Mouse (Mus musculus) stomach, embryonic 16.5 days (tissue): ENCODE results near the gene Syne1. TPM values are rescaled to one million over a fixed set of nuclear protein-coding genes. Genes with fewer than 3 reads are reported as not detected.

Source experiments
- ATAC-seq: fragments of 200-750 bp; cut with Nextera tagmentation; 2 replicates; pipeline ENCODE4 v1.8.0; 2017; ENCODE audit warnings: moderate number of reproducible peaks, moderate TSS enrichment; ENCODE audit not compliant: insufficient read depth, low FRiP score
- H3K27ac ChIP-seq: fragments of 300-500 bp; sonication (generic); 2 replicates; pipeline ENCODE4 v1.5.1; 2014; ENCODE audit warnings: low read length
- H3K27me3 ChIP-seq: fragments of 300-500 bp; sonication (generic); 2 replicates; pipeline ENCODE4 v1.6.1; 2014; ENCODE audit warnings: low read length, control low read depth, mixed read lengths; ENCODE audit not compliant: control insufficient read depth, insufficient read depth
- H3K36me3 ChIP-seq: fragments of 300-500 bp; sonication (generic); 2 replicates; pipeline ENCODE4 v1.6.1; 2014; ENCODE audit warnings: low read length; ENCODE audit not compliant: control insufficient read depth, insufficient read depth
- H3K4me1 ChIP-seq: fragments of 300-500 bp; sonication (generic); 2 replicates; pipeline ENCODE4 v1.6.1; 2014; ENCODE audit warnings: low read length, control low read depth, mixed read lengths; ENCODE audit not compliant: control insufficient read depth, insufficient read depth
- H3K4me2 ChIP-seq: fragments of 300-500 bp; sonication (generic); 2 replicates; pipeline ENCODE4 v1.6.1; 2014; ENCODE audit warnings: low read depth, low read length, mixed read lengths
- H3K4me3 ChIP-seq: fragments of 300-500 bp; sonication (generic); replicated peaks from 2 replicates; pipeline ENCODE4 v1.5.1; 2014; ENCODE audit warnings: mild to moderate bottlenecking, low read length
- H3K9ac ChIP-seq: fragments of 300-500 bp; sonication (generic); 2 replicates; pipeline ENCODE4 v1.6.1; 2014; ENCODE audit warnings: low read length
- H3K9me3 ChIP-seq: fragments of 300-500 bp; sonication (generic); replicated peaks from 2 replicates; pipeline ENCODE4 v1.6.1; 2016; ENCODE audit warnings: low read length, control low read depth; ENCODE audit not compliant: control insufficient read depth
- WGBS: fragments of 180-500 bp; shearing (Covaris S2); extraction: QIAGEN DNeasy Blood & Tissue Kit; methylation state at CpG from one replicate; pipeline ENCODE4 v1.1.7; 2014; 5-methylcytosine and 5-hydroxymethylcytosine counted together
- polyA plus RNA-seq: library from polyadenylated mRNA; unstranded; fragments of >200 nt; fragmentation: Nextera tagmentation; extraction: Ambion mirVana; gene quantifications from 2 replicates; pipeline ENCODE4 v1.2.1, GENCODE M21; 2015

Gene Syne1
- polyA plus RNA-seq, 1 experiment from 2014 or later = 9.4 TPM

DNA sequence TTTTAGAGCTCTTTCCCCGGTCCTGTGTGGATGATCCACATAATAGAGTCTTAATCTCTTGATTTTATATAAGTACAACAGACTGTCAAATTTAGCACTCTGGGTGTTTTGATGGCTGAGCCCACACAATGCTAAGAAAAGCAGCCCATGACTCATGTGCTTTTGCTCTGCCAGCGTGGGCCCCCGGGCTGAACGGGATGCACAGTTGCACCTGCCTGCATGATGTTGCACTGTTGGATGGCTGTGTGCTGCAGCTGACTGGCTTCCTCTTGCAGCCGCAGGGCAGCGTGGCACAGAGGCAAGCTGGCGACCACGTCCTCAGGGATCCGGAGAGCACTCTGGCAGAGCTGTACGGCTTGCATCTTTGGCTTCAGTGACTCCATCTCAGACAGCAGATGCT, 347.4 kb downstream of the Syne1 start:
- 58% methylated on average over 10 of the region's 10 CpGs for WGBS
- H3K9me3 ChIP-seq = no peaks in the 10 kb centered on the region
- no peak overlapping the region for H3K27ac ChIP-seq
- no peaks in the 10 kb centered on the region for H3K4me1 ChIP-seq
- ATAC-seq = no peak
- no peak overlapping the region for H3K4me3 ChIP-seq
- 0 out of 2 replicates have a peak, but pooled peaks cover 4% of the 10 kb centered on the region for H3K36me3 ChIP-seq
- no peaks in the 10 kb centered on the region for H3K27me3 ChIP-seq
- H3K4me2 ChIP-seq = no peak overlapping the region
- no peak overlapping the region for H3K9ac ChIP-seq

DNA sequence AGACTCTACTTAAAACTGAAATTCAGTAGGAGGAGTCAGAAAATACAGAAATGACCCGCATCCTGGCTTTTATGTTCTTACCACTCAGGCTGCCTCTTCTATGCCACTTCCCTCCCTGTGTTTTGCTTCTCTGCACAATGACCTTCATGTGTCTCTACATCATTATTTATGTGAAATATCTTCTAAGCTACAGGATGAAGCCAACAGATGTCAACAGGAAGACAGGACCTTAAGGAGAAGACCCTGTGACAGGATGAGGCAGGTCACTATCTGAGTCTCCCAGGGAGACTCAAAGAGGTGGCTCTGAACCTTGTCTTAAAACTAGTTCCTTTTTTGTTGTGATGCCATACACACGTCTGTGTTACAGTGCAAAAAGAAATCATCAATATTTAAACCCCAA, 353.9 kb downstream of the Syne1 start:
- no peak overlapping the region for H3K4me3 ChIP-seq
- H3K9me3 ChIP-seq = no peaks in the 10 kb centered on the region
- 67% methylated on average over 2 of the region's 2 CpGs for WGBS

DNA sequence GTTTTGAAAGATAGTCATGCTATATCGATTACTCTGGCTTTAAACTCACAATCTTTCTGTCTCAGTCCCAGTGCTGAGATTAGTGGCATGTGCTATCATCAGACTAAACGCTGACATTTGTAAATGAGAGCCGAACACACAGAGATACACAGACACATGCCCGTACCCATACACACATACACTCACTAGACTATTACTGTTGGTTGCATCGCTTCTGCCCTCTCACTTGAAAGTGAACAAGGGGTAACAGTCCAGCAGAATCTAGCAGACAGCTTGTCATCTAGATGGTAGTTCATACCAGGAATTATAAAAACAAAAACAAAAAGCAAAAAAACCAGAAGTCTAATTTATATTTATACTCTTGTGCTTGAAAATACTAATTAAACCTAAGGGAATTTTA, 355.0 kb downstream of the Syne1 start:
- no peaks in the 10 kb centered on the region for H3K27me3 ChIP-seq
- no peak overlapping the region for H3K4me3 ChIP-seq
- H3K4me2 ChIP-seq = no peak overlapping the region
- no peaks in the 10 kb centered on the region for H3K9me3 ChIP-seq
- ATAC-seq = no peak
- no peak overlapping the region for H3K27ac ChIP-seq
- peaks cover 7% of the 10 kb centered on the region; the same call in 1 of the 2 replicates for H3K4me1 ChIP-seq
- 91% methylated on average over 5 of the region's 5 CpGs for WGBS
- no peaks in the 10 kb centered on the region for H3K36me3 ChIP-seq
- H3K9ac ChIP-seq = no peak overlapping the region

More for the DNA sequence above, 353.9 kb downstream of the Syne1 start:
- Histone ChIP-seq H3K9ac (no peak overlapping the region), H3K4me2 (no peak overlapping the region), H3K27ac (no peak overlapping the region), H3K36me3 (no peaks in the 10 kb centered on the region), H3K4me1 (peaks cover 7% of the 10 kb centered on the region; the same call in 1 of the 2 replicates), H3K27me3 (no peaks in the 10 kb centered on the region)
- ATAC-seq = no peak

DNA sequence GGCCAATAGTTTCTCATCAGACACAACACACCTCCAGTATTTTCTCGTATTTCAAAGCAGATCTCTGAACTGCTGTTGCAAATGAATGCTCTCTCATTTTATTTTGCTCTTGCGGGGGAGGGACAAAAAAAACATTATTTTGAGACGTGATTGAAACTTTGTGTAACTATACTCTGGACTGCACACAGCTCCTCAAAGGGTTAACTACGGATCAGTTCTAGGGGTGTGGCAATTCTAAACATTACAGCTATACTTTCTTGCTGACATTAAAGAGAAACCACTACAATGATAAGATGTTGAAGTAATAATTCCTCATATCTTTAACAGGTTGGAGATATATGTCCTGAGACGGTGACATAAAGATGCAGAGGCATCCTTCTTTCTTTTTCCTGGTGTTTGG, 356.0 kb downstream of the Syne1 start:
- Histone ChIP-seq H3K9ac (no peak overlapping the region), H3K27me3 (no peaks in the 10 kb centered on the region), H3K4me1 (peaks cover 7% of the 10 kb centered on the region; the same call in 1 of the 2 replicates), H3K27ac (no peak overlapping the region), H3K4me2 (no peak overlapping the region), H3K4me3 (no peak overlapping the region), H3K36me3 (no peaks in the 10 kb centered on the region), H3K9me3 (no peaks in the 10 kb centered on the region)
- 58% methylated on average over 5 of the region's 5 CpGs for WGBS
- ATAC-seq = no peak

DNA sequence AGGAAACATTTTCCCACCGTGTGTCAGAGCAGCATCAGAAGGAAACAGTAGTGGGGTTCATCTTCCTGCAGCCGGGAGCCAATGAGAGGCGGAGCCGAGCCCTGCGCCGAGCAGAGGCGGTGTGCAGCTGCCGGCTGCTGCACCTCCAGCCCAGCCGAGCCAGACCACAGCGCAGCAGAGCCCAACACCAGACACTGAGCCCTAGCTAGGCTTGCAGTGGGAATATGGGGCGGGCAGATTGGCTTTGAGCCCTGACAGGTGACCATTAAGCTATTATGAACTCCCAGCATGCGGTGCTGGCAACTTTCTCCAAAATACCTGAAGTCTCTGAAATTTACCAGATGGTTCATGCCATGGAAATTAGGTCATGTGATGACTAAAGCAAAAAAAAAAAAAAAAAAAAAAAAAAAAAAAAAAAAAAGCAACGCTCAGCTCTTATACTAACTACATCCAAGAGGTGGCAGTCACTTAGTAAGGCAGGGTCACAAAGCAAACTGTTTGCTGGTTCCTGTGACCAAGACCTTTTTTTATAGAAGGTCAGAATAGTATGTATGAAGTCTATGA, 356.5 kb downstream of the Syne1 start:
- no peaks in the 10 kb centered on the region for H3K27me3 ChIP-seq
- peaks cover 7% of the 10 kb centered on the region; the same call in 1 of the 2 replicates for H3K4me1 ChIP-seq
- 2% methylated on average over 13 of the region's 13 CpGs for WGBS
- no peaks in the 10 kb centered on the region for H3K9me3 ChIP-seq
- peak overlapping the region; percentile 63 for H3K4me2 ChIP-seq
- peak; percentile 95 for ATAC-seq
- peak overlapping the region; percentile 46 for H3K9ac ChIP-seq
- peak overlapping the region; percentile 56 for H3K27ac ChIP-seq
- H3K4me3 ChIP-seq = peak overlapping the region; percentile 45
- no peaks in the 10 kb centered on the region for H3K36me3 ChIP-seq

DNA sequence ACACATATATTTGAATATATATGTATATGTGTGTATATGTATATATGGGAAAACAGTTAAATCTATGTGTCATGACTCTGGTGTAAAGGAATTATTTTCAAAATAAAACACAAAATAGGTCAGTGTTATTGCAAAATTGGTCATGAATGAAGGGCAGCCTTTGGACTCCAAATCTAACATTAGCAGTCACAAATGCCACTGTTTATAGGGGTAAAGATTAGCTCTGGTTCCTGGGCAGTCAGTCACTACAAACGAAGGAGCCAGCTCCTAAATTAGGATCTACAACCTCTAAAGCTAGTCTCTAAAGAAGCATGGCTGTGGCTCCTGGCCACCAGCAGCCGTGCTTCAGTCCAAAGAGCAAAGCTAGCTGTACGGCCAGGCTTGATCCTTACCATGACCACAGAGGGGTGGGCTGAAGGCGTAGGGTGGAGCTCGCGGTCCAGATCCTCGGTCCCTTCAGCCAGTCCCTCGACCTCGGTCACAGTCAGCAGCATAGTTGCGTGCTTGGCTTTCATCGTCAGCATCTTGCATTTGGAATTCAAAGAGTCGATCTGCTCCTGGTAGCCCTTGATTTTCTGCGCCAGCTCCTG, 357.1 kb downstream of the Syne1 start:
- Histone ChIP-seq H3K9ac (peak overlapping the region; percentile 46), H3K27me3 (no peaks in the 10 kb centered on the region), H3K4me2 (peak overlapping the region; percentile 63), H3K36me3 (peaks cover 6% of the 10 kb centered on the region; the same call in 1 of the 2 replicates), H3K4me3 (peak overlapping the region; percentile 45), H3K9me3 (no peaks in the 10 kb centered on the region), H3K27ac (peak overlapping the region; percentile 56), H3K4me1 (peaks cover 7% of the 10 kb centered on the region; the same call in 1 of the 2 replicates)
- 9% methylated on average over 13 of the region's 13 CpGs for WGBS
- ATAC-seq = peak; percentile 72

DNA sequence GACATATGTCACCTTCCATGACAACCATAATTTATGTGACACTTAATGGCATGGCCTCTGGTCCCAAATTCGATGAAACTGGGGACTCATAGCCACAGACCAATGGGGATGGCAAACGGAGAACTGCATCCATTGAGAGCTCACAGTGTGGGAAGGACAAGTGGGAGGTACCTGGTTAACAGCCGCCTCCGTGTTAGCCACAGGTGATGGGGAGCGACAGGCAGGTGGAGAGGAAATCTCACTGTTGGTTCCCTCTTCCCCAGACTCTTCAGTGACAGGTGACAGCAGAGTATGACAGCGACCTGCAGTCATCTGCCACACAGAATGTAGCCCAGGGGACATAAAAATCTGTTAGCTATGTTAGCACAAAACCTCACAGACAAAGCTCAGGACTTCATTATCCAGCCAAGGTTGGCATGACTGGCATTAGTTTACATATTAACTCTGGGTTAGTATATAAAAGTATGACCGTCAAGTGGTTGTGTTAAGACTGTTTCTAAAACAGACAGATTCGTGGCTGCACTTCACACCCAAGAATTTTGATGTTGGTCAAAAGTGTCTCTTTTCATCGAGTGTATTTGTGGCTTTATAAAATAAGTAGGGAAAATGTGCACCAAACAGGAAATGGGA, 358.3 kb downstream of the Syne1 start:
- ATAC-seq = no peak
- 74% methylated on average over 9 of the region's 9 CpGs for WGBS
- no peaks in the 10 kb centered on the region for H3K27me3 ChIP-seq
- peaks cover 10% of the 10 kb centered on the region; the same call in 1 of the 2 replicates for H3K36me3 ChIP-seq
- H3K9me3 ChIP-seq = no peaks in the 10 kb centered on the region
- H3K9ac ChIP-seq = no peak overlapping the region
- no peak overlapping the region for H3K27ac ChIP-seq
- no peak overlapping the region for H3K4me3 ChIP-seq
- H3K4me1 ChIP-seq = peaks cover 7% of the 10 kb centered on the region; the same call in 1 of the 2 replicates
- H3K4me2 ChIP-seq = no peak overlapping the region

DNA sequence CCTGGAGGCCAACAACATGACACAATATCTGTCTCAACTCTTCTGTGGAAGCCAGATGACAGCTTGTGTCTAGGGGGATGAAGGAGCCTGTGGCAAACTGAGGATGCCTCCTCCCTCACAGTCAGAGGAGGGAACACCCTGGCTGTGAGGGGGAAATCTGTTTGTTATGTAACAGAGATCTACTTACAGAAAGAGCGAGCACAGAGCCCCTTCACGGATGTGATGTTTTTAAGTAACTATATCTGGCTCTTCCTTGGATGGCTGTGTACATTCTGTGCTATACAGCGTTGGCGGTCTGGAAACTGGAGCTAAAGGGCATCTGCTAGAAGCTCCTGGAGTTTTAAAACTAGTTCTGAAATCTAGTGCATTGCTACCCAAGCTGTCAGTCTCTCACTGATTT, 360.5 kb downstream of the Syne1 start:
- H3K27ac ChIP-seq = no peak overlapping the region
- H3K4me2 ChIP-seq = no peak overlapping the region
- H3K9ac ChIP-seq = no peak overlapping the region
- no peak overlapping the region for H3K4me3 ChIP-seq
- H3K27me3 ChIP-seq = no peaks in the 10 kb centered on the region
- peaks cover 10% of the 10 kb centered on the region; the same call in 1 of the 2 replicates for H3K36me3 ChIP-seq
- H3K4me1 ChIP-seq = peaks cover 7% of the 10 kb centered on the region; the same call in 1 of the 2 replicates
- WGBS = 72% methylated on average over 4 of the region's 4 CpGs
- ATAC-seq = no peak
- no peaks in the 10 kb centered on the region for H3K9me3 ChIP-seq

DNA sequence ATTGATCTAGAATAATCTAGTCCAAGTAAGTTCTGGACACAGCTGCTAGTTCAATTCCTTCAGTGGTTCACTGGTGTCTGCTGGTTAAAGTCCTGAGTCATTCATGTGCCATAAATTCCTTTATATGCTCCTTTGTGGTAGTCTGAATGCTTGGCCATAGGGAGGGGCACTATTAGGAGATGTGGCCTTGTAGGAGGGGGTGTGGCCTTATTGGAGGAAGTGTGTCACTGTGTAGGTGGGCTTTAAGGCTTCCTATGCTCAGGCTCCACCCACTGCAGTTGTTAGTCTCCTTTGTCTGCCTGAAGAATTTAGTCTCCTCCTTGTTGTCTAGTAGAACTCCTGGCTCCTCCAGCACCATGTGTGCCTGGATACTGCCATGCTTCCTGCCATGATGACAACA, 362.4 kb downstream of the Syne1 start:
- Histone ChIP-seq H3K4me3 (no peak overlapping the region), H3K27ac (no peak overlapping the region), H3K36me3 (peaks cover 16% of the 10 kb centered on the region), H3K9me3 (no peaks in the 10 kb centered on the region), H3K4me2 (no peak overlapping the region), H3K9ac (no peak overlapping the region), H3K4me1 (no peaks in the 10 kb centered on the region), H3K27me3 (no peaks in the 10 kb centered on the region)
- no peak for ATAC-seq
